Mouse (Mus musculus) myocyte (in vitro differentiated cells): ENCODE measurements around the gene Tal1.

Experiments
- CEBPB ChIP-seq: IDR thresholded peaks from 2 replicates; pipeline ENCODE4 v1.6.1; 2011; ENCODE audit warnings: mild to moderate bottlenecking, moderate library complexity; ENCODE audit not compliant: poor library complexity, insufficient read depth, severe bottlenecking
- E2F4 ChIP-seq: IDR thresholded peaks from one replicate; pipeline ENCODE4 v1.6.1; 2011; ENCODE audit warnings: mild to moderate bottlenecking, control low read depth, moderate library complexity; ENCODE audit not compliant: insufficient read depth
- MAX ChIP-seq: IDR thresholded peaks from one replicate; pipeline ENCODE4 v1.6.1; 2011; ENCODE audit warnings: low read depth, mild to moderate bottlenecking, control low read depth
- MYOD1 ChIP-seq, 3 experiments: IDR thresholded peaks; one replicate each; pipeline ENCODE4 v1.6.1; 2011; ENCODE audit warnings: control low read depth in 2 of 3, low read depth in 2 of 3, mild to moderate bottlenecking in 2 of 3, moderate library complexity in 1 of 3; ENCODE audit not compliant: insufficient read length in 2 of 3, control insufficient read depth in 1 of 3
- MYOG ChIP-seq, 3 experiments: IDR thresholded peaks; one replicate each; pipeline ENCODE4 v1.6.1; 2011; ENCODE audit warnings: control low read depth in 2 of 3, low read depth in 2 of 3, mild to moderate bottlenecking in 2 of 3; ENCODE audit not compliant: insufficient read length in 2 of 3, control insufficient read depth in 1 of 3, insufficient read depth in 1 of 3
- POLR2A ChIP-seq: IDR thresholded peaks from one replicate; pipeline ENCODE4 v1.6.1; 2011; ENCODE audit warnings: low read depth, mild to moderate bottlenecking, control low read depth, moderate library complexity; ENCODE audit not compliant: insufficient read length
- POLR2AphosphoS2 ChIP-seq: IDR thresholded peaks from one replicate; pipeline ENCODE4 v1.6.1; 2011; ENCODE audit warnings: low read depth, control low read depth; ENCODE audit not compliant: insufficient read length
- USF1 ChIP-seq: IDR thresholded peaks from one replicate; pipeline ENCODE4 v1.6.1; 2011; ENCODE audit warnings: low read depth, mild to moderate bottlenecking, control low read depth, moderate library complexity

DNA sequence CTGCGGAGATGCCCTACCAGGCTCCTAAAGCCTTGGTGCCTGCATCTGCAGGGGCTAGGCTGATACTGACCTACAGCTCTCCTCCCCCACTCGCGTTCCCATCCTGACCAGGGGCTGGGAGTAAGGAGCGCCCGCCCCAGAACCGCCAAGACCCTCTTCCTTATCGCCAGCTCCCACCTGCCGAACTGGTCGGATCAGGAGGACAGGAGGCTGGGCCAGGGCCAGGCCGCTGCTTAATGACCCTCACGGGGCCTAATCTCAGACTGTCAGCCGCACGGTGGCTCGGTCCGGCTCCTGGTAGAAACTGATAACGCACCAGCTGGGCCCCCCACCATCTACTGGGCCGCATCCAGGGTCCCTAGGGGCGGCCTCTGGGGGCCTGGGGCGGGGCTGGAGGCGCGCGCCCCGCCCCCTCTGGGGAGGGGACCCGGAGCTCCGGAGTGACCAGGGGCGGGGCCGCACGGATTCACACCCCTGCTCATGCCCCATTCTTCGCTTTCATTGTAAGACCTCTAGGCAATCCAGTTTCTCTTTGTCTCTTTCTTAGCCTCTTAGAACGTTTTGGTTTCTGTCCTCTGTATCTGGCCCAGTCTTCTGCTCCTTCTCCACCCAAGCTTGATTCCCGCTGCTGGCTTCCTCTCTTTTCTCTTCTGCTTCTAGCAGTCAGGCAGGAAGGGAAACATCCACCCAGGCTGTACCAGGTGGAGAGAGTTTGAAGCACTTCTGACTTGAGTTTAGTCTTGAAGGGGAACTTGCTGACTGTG is 39.6 kb downstream of the Tal1 start:
- TF ChIP-seq MAX (no peak), POLR2A (no peak), USF1 (no peak), MYOG (IDR thresholded peaks at IDR 0.05; ENCODE audit: control insufficient read depth in 1 of 3, insufficient read depth in 1 of 3, insufficient read length in 2 of 3, low read depth in 2 of 3) (no peak), CEBPB (no peak), E2F4 (no peak), POLR2AphosphoS2 (no peak), MYOD1 (IDR thresholded peaks at IDR 0.05; ENCODE audit: control insufficient read depth in 1 of 3, insufficient read length in 2 of 3, low read depth in 2 of 3) (no peak)
